Mouse (Mus musculus) stomach, postnatal 0 days (tissue): ENCODE results near the gene She. TPM values are rescaled to one million over a fixed set of nuclear protein-coding genes. Genes with fewer than 3 reads are reported as not detected.

Experiments used
- ATAC-seq: fragments of 200-750 bp; cut with Nextera tagmentation; 2 replicates; pipeline ENCODE4 v1.8.0; 2017; ENCODE audit not compliant: low FRiP score, low TSS enrichment
- DNase-seq: peaks from one replicate; pipeline ENCODE4 v3.0.0-alpha.2; 2016; ENCODE audit warnings: low spot score
- H3K27ac ChIP-seq: fragments of 300-500 bp; sonication (generic); replicated peaks from 2 replicates; pipeline ENCODE4 v1.5.1; 2014; ENCODE audit warnings: mild to moderate bottlenecking, control low read depth
- H3K27me3 ChIP-seq: fragments of 300-500 bp; sonication (generic); 2 replicates; pipeline ENCODE4 v1.6.1; 2014; ENCODE audit warnings: low read length; ENCODE audit not compliant: control insufficient read depth, insufficient read depth
- H3K36me3 ChIP-seq: fragments of 300-500 bp; sonication (generic); 2 replicates; pipeline ENCODE4 v1.6.1; 2014; ENCODE audit warnings: low read length, mixed read lengths; ENCODE audit not compliant: control insufficient read depth, insufficient read depth
- H3K4me1 ChIP-seq: fragments of 300-500 bp; sonication (generic); replicated peaks from 2 replicates; pipeline ENCODE4 v1.6.1; 2014; ENCODE audit warnings: antibody characterized with exemption; ENCODE audit not compliant: control insufficient read depth, insufficient read depth
- H3K4me2 ChIP-seq: fragments of 300-500 bp; sonication (generic); replicated peaks from 2 replicates; pipeline ENCODE4 v1.6.1; 2014; ENCODE audit warnings: low read depth, mild to moderate bottlenecking, control low read depth, moderate library complexity
- H3K4me3 ChIP-seq: fragments of 300-500 bp; sonication (generic); 2 replicates; pipeline ENCODE4 v1.5.1; 2014; ENCODE audit warnings: low read depth, low read length, control low read depth
- H3K9ac ChIP-seq: fragments of 300-500 bp; sonication (generic); 2 replicates; pipeline ENCODE4 v1.6.1; 2014; ENCODE audit warnings: mild to moderate bottlenecking, low read length, control low read depth, mixed read lengths
- H3K9me3 ChIP-seq: fragments of 300-500 bp; sonication (generic); 2 replicates; pipeline ENCODE4 v1.6.1; 2016; ENCODE audit warnings: low read length; ENCODE audit not compliant: control insufficient read depth
- CTCF ChIP-seq: IDR thresholded peaks from 2 replicates; pipeline ENCODE4 v1.5.1; 2016; ENCODE audit warnings: antibody characterized with exemption, low read depth, mild to moderate bottlenecking, moderate library complexity
- EP300 ChIP-seq: optimal IDR thresholded peaks from 2 replicates; pipeline ENCODE3; 2016; ENCODE audit warnings: antibody characterized with exemption
- WGBS: fragments of 180-500 bp; shearing (Covaris S2); extraction: QIAGEN DNeasy Blood & Tissue Kit; methylation state at CpG from one replicate; pipeline ENCODE4 v1.1.7; 2014; 5-methylcytosine and 5-hydroxymethylcytosine counted together
- polyA plus RNA-seq: library from polyadenylated mRNA; unstranded; fragments of >200 nt; fragmentation: Nextera tagmentation; extraction: Ambion mirVana; gene quantifications from 2 replicates; pipeline ENCODE4 v1.2.1, GENCODE M21; 2015

She gene
- polyA plus RNA-seq: 1.4 and 1.5 TPM in 2 replicates

DNA sequence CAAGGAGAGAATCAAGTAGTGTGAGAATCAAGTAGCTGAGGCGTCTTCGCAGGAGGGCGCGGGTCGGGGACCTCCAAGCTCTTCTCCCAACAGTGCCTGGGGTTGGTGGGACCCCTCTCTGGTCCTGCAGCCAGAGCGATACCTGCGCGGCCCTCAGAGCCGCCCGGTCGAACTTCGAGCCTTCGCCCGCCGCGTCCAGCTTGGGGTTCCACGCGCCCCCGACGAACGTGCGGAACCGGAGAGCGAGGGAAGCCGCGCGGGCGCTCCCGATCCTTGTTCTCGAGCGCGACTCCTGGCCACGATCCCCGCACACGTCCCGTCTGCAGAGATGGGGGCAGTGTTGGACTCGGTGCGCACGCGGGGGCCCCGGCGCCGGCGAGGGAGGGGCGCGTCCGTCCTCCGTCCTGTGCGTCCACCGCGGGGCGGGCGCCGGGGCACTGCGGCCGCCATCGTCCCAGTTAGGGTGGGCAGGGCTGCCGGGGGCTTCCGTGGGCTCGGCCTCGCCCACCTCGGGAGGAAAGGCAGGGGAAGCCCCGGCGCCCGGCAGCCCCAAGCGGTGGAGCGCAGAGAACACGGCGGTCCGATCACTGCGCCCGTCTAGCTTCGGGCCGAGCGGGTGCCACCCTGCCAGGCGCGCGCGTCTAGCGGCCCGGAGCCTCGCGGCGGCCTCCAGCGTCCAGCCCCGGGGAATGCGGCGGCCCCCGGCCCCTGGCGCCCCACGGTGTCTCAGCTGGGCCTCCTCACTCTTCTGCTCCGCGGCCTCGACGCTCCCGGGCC lies at the start of gene She:
TSS of gene She (plus strand) at position 556 of the 777 bp plus-strand sequence.
- Histone ChIP-seq H3K9me3 (no peaks in the 10 kb centered on the region), H3K4me2 (peak within 1 kb of the TSS; percentile 69), H3K9ac (peak within 1 kb of the TSS; percentile 69), H3K27ac (peak within 1 kb of the TSS; percentile 61; the same call in 1 of the 2 replicates), H3K27me3 (0 out of 2 replicates have a peak, but pooled peaks cover 4% of the 10 kb centered on the region), H3K4me3 (peak within 1 kb of the TSS; percentile 53), H3K4me1 (no peaks in the 10 kb centered on the region), H3K36me3 (no peaks in the 10 kb centered on the region)
- ATAC-seq (peak; percentile 36; the same call in 1 of the 2 replicates), DNase-seq (peak; percentile 29)
- TF ChIP-seq EP300: no peak
- no peak for TF ChIP-seq CTCF
- WGBS: 2% methylated on average over 93 of the region's 96 CpGs

DNA sequence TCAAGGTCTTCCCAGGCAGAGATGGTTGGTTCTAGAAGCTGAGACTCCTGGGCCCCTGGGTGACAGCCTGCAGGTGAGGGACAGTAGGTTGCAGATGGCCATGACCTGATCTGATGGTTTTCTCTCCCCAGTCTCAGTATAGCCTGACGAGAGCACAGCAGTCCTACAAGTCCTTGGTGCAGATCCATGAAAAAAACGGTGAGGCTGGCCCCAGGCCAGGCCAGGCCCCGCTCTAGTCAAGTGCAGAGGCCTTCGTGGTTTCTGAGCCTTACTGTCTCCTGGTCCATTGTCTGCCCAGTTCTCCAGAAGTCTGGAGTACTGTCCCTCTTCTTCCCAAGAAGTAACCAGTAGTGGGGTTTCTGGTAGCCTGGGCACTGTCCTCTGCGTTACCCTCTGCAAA lies 49.5 kb upstream of the She start:
- TF ChIP-seq CTCF (no peak), EP300 (no peak)
- no peaks in the 10 kb centered on the region for H3K27me3 ChIP-seq
- H3K36me3 ChIP-seq: peaks cover 47% of the 10 kb centered on the region
- no peak overlapping the region for H3K4me2 ChIP-seq
- H3K27ac ChIP-seq: no peak overlapping the region
- no peaks in the 10 kb centered on the region for H3K9me3 ChIP-seq
- H3K4me1 ChIP-seq: peaks cover 4% of the 10 kb centered on the region; the same call in 1 of the 2 replicates
- H3K9ac ChIP-seq: no peak overlapping the region
- H3K4me3 ChIP-seq: no peak overlapping the region
- DNase-seq: no peak
- WGBS: 79% methylated on average over 5 of the region's 5 CpGs
- no peak for ATAC-seq

DNA sequence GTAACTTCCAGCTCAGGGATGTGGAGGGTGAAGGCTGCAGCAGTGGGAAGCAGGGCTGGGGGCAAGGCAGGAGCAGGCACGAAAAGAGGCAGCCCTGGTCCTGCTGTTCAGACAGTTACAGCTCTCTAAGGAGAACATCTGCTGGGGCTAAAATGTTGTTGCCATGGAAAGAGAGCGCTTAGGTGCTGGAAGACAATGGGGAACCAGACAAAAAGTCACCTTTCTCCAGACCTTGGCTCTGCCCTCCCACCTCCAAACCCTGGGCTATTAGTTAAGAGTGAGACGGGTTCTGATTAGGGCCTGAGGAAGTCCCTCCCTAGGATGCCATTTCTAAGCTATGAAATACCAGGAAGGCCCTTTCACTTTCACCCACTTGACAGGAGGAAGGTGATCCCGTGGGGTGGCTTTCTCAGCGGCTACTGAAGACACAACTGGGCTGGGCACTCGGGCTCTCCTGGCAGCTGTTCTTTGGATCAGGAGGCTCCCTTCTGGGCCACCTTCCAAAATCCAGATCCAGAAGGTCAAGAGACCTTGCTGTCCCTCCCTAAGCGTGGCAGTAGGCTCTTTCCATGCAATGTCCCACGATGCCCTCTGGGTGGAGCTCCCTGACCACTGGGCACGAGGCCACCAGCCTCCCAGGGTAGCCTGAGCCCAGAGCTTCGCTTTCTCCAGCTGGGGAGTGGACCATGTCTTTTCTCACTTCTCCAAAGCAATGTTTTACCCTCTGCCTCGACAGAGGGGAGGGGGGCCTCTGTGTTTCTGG lies 46.0 kb upstream of the She start:
- Histone ChIP-seq H3K4me3 (0 out of 2 replicates have a peak overlapping the region, but pooled peaks have one; percentile 17), H3K9ac (peak overlapping the region; percentile 48), H3K4me1 (peaks cover 4% of the 10 kb centered on the region; the same call in 1 of the 2 replicates), H3K9me3 (no peaks in the 10 kb centered on the region), H3K4me2 (peak overlapping the region; percentile 44), H3K27me3 (no peaks in the 10 kb centered on the region), H3K36me3 (peaks cover 25% of the 10 kb centered on the region), H3K27ac (peak overlapping the region; percentile 61)
- TF ChIP-seq CTCF: peak; percentile 96
- TF ChIP-seq EP300: no peak
- DNase-seq: peak; percentile 86
- ATAC-seq: peak; percentile 85
- 10% methylated on average over 11 of the region's 11 CpGs for WGBS

DNA sequence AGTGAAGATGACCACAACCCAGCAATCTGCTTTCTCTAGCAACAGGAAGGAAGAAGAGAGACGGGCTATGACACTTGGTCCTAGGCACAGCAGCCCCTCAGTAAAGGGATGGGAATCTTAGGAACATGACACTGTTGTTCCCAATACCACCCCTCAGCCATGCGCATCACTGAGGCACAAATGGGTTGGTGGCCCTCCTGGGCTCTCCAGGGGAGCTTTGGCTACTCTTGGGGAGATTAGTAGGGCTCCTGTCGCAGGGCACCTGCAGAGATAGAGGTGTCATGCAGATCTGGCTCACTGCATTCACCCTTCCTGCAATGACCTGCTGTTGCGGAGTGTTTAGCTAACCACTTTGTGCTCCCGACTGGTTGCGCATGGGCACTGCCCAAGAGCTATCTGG lies 44.9 kb upstream of the She start:
- Histone ChIP-seq H3K4me3 (no peak overlapping the region), H3K27ac (no peak overlapping the region), H3K27me3 (no peaks in the 10 kb centered on the region), H3K9me3 (no peaks in the 10 kb centered on the region), H3K4me1 (peaks cover 4% of the 10 kb centered on the region; the same call in 1 of the 2 replicates), H3K9ac (no peak overlapping the region), H3K4me2 (no peak overlapping the region), H3K36me3 (peaks cover 14% of the 10 kb centered on the region)
- TF ChIP-seq CTCF: no peak
- no peak for TF ChIP-seq EP300
- ATAC-seq (no peak), DNase-seq (no peak)
- 85% methylated on average over 6 of the region's 6 CpGs for WGBS

DNA sequence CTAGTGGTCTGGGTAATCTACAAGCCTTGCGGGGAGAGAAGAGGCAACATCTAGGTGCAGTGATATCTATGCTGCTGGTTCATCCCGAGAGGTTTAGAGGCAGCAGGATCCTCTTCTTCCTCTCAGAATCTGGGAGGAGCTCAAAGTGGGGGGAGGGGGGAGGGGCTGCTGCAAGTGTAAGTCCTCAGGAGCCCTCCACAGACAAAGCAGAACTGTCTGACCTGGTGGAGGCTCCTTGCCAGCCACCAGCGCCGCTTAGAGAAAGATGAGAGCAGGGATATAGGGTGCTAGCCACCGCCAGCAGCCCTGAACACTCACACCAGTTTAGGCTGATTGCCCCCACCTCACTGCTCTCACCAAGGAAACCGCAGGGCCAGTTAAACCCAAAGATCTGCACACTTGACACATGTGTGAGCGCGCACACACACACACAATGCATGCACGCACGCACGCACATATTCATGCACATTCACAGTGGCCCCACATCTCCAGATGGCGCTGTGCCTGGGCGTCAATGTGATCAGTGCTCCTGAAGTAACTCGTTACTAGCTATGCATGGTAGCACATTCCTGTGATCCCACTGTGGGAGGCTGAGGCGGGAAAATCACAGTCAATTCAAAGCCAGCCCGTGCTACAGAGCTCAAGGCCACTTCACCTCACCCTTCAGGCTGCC lies 42.4 kb upstream of the She start:
- Histone ChIP-seq H3K4me1 (peaks cover 4% of the 10 kb centered on the region; the same call in 1 of the 2 replicates), H3K4me2 (no peak overlapping the region), H3K4me3 (no peak overlapping the region), H3K27me3 (no peaks in the 10 kb centered on the region), H3K36me3 (no peaks in the 10 kb centered on the region), H3K27ac (no peak overlapping the region), H3K9ac (no peak overlapping the region), H3K9me3 (no peaks in the 10 kb centered on the region)
- DNase-seq (no peak), ATAC-seq (no peak)
- TF ChIP-seq CTCF: peak; percentile 18; the same call in 1 of the 2 replicates
- no peak for TF ChIP-seq EP300
- WGBS: 77% methylated on average over 16 of the region's 16 CpGs
